Mouse (Mus musculus): ENCODE data around the gene Art2b. TPM values are rescaled to one million over a fixed set of nuclear protein-coding genes. Genes with fewer than 3 reads are reported as not detected.
"Not testable (repeated sequence)": the region's sequence is repeated elsewhere in the genome, so short reads cannot be mapped to it uniquely, and the experiment has no call there.

The Art2b gene
- total RNA-seq, 2 experiments from 2014 or later: not detected

DNA sequence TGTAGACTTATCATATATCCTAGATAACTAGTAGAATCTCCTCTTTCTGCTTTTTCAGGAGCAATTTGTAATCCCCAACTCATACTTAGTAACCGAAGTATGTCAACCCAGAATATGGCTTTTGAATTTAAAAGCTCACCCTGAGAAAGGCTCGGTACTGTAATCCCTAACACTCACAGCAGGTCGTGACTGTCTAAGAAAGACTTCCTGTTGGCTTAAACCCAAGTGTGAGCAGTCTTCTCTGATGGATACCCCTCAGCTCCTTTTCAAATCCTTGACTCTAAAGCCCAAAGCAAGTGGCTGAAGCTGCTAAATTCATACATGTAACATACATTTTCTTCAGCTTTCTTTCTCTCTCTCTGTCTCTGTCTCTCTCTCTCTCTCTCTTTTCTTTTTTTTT is 11.0 kb downstream of the Art2b start:
- DNase-seq (ENCODE audit: low spot score in 2 of 2): no peak
- intact Hi-C loops (cut with DNase I): no loop called here

DNA sequence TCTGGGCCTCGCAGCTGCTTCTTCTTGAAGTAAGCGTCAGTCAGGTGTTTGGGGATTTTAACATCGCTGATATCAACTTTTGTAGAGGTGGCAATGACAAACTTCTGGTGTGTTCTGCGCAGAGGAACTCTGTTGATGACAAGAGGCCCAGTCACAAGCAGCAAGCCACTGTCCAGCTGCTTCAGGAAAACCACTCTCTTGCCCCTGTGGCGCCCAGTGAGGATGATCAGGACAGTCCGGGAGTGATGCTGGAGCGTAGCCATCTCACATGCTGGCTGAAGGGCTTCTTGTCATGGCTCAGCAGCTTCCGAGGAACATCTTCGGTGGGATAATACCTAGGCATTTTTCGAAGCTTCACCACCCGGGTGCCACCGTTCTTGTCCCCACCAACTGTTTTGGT is 11.8 kb downstream of the Art2b start:
- intact Hi-C loops (cut with DNase I); DNase-seq (ENCODE audit: low spot score in 2 of 2): not testable (repeated sequence)

DNA sequence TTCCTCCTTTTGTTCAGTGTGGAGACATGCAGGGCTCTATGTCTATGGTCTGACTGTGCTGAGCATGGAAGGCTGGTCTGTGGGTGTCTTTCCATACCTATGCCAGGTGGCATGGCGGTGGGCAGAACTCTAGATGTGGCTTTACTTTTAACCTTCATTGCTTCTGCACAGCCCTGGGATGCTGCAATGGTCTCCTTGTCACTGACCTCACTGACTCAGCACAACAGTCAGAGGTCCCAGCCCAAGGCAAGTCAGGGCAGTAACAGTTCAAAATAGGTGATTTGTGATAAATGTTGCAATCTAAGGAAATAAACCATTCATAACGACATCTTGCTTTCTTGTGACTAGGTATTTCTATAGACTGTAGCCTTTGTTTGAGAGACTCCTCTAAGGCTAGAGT is 21.3 kb downstream of the Art2b start:
- no peak for DNase-seq (ENCODE audit: low spot score in 2 of 2)
- intact Hi-C loops (cut with DNase I): no loop called here

DNA sequence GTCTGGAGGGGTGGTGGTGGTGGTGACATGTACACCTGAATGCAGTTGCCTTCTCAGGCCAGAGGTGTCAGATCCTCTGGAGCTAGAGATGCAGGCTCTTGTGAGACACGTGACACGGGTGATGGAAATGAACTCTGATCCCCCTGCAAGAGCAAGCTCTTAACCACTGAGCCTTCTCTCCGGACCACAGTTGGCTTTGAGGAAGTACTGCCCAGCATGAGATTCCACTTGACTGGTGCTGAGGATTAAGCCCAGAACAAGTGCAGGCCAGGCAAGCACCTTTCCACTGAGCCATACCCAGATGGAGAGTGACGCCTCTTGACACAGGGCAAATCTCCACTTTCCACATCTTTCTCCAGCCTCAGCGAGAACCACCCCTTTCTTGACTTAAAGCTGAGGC is 26.0 kb downstream of the Art2b start:
- DNase-seq (ENCODE audit: low spot score in 2 of 2); intact Hi-C loops (cut with DNase I): not testable (repeated sequence)

DNA sequence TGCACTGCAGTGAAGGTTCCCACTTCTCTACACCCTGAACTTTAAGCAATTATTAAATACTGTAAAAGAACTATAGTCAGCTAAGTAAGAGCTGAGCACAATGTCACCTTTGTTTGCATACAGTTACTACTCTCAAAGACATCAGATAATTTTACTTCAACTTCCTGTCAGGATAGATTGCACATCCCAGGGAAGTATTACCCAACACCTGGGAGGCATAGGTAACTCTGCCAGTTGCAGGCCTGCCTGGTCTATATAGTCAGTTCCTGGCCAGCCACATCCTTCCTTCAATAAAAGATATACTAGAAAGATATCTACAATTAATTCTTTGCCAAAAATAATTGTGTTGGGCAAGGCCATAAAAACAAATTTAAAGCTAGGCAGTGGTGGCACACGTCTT is 28.0 kb downstream of the Art2b start:
- no peak for DNase-seq (ENCODE audit: low spot score in 2 of 2)
- intact Hi-C loops (cut with DNase I): no loop called here

DNA sequence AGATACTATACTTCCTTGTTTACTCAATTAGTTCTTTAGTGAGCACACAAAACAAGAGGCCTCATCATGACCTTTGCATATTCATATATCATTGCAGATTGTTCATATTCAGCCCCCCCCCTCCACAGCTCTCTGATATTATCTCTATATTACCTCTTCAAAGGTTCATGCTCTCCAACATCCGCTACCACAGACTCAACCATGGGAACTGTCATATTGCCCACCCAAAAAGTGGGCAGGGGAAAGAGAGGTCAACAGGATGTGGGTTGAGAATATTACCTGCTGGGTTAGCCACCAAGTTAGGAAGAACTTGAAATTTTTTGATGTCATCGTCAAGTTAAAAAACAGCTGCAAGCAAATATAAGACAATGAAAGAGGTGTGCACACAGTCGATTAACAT is 29.9 kb downstream of the Art2b start:
- intact Hi-C loops (cut with DNase I); DNase-seq (ENCODE audit: low spot score in 2 of 2): not testable (repeated sequence)

DNA sequence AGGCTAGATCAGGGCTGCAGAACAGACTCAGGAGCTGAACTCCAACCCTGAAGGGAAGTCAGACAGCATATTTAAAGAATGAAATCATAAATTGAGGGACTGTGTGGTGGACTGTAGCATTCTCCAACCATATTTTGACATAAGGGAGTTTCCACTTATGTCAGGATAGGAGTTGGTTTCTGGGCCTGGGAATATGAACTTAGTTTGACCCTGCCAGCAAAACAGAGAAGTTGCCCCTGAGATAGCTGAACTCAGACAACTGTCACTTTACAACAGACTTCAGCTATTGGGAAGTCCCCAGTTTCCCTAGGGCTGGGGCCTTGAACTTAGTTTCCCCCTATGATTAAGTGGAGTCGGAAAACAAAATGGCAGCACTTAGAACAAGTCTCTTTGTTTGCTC is 33.9 kb downstream of the Art2b start:
- intact Hi-C loops (cut with DNase I): no loop called here
- DNase-seq (ENCODE audit: low spot score in 2 of 2): no peak

DNA sequence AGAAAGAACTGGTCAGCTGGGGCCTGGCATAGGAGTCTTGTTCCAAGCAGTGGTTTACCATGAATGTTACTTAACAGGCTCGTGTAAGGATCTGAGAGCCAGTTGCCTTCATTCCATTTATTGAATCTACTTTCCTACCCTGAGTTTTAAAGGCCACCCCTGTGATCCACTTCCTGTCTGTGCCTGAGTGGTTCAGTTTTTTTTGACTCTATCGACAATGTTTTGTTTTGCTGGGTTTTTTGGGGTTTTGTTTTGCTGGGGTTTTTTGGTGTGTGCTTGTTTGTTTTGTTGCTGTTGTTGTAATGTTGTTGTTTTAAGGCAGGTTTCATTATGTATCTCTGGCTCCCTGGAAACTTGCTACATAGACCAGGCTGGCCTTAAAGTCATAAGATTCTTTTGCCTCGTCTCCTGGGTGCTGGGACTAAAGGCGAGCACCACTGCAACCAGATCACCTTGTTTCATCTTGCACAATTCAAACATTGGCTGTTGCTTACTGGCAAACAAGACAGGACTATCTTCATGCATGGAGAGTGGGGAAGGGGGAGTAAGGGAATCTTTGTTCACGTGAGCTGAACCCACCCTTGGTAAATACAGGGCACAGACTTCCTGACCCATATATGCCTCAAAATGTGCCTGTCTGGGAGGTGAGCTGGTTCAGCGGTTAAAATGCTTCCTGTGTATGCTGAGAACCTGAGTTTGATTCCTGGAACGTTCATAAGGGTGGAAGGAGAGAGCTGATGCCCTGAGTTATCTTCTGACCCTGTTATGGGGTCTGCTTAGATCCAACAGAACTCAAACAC is 34.5 kb downstream of the Art2b start:
- no peak for DNase-seq (ENCODE audit: low spot score in 2 of 2)
- intact Hi-C loops (cut with DNase I): no loop called here

DNA sequence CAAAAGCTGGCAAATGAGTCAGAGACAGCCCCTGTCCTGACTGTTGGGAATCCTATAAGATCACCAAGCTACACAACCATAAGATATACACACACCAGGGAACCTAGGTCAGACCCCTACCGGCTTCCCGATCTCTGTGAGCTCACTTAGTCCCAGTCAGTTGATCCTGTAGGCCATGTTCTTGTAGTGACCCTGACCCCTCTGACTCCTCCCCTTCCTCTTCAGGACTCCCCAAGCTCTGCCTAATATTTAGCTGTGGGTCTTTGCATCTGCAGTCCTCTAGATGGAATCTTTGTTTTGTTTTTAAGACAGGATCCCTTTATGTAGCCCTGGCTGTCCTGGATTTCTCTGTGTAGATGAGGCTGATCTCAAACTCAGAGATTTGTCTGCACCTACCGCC is 36.1 kb downstream of the Art2b start:
- intact Hi-C loops (cut with DNase I): no loop called here
- no peak for DNase-seq (ENCODE audit: low spot score in 2 of 2)

DNA sequence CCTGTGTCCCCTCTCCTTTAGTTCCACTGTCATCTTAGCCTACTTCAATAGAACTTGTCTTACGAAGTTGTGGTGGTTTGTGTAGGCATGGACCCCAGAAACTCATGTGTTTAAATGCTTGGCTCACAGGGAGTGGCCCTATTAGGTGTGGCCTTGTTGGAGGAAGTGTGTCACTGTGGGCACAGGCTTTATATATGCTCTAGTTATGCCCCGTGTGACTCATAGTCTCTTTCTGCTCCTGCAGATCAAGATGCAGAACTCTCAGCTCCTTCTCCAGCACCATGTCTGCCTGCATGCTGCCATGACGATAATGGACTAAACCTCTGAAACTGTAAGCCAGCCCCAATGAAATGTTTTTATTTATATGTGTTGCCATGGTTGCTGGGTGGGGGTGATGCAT is 37.7 kb downstream of the Art2b start:
- intact Hi-C loops (cut with DNase I): no loop called here
- no peak for DNase-seq (ENCODE audit: low spot score in 2 of 2)

DNA sequence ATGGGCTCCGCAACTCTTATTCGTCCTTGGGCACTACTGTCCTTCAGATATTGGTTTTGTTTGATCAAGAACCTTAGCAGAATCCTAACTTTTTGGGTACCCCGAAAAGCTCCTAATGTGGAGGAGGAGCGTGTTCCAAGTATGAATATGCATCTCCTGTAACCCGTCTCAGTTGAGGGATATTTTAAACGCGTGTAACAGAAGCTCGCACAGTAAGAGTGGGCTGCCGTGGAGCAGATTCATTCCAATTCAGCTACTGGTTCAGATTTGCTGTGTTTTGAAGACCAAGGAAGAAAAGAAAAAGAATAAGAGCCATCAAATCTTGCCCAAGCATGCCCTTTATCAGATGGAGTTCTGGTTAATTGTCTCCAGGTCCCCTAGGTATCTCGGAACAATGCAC is 43.7 kb downstream of the Art2b start:
- intact Hi-C loops (cut with DNase I): loop anchor here (2.0 to 5.0 kb wide), 4 partner anchors 77 to 484 kb away; no protein-coding TSS in a partner anchor
- peak; percentile 67 to 80 for DNase-seq (ENCODE audit: low spot score in 2 of 2)

DNA sequence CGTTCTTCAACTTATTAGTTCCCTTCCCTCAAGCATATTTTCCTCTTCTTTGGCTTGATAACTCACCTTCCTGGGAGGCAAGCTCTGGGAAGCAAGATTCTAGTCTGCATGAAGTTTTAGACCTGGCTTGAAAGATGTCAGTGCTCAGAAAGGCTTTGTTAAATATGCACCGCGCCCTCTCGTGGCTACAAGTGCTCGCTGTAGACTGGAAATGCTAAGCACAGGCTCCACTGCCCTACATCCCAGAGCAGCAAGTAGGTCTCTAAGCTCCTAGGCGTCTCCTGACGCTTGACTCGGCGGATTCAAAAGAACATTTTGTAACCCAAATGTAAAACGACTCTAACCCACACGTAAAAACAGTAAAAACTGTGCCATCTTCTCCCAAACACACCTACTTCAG is 44.3 kb downstream of the Art2b start:
- intact Hi-C loops (cut with DNase I): loop anchor here (2.0 to 5.0 kb wide), 3 partner anchors 90 to 484 kb away; no protein-coding TSS in a partner anchor
- peak; percentile 88 to 94 for DNase-seq (ENCODE audit: low spot score in 2 of 2)

DNA sequence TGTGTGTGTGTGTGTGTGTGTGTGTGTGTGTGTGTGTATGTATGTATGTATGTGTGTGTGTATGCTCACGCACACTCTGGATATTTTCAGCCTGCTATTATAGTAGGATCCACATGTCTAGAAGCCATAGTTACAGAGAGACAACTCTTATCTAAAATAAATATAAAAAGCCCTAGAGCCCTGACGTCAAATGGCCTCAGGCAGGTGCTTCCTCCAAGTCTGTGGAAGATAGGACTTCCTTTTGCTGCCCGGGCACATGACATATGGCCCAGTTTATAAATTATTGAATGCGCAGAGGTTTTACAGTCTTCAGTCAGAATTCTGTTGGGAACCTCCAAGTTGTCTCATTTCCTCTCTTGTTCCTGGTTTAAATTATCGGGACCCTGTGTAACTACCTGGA is 44.7 kb downstream of the Art2b start:
- DNase-seq (ENCODE audit: low spot score in 2 of 2): peak in 1 of 2 experiments; percentile 31
- intact Hi-C loops (cut with DNase I): loop anchor here (2.0 to 5.0 kb wide), 3 partner anchors 90 to 483 kb away; no protein-coding TSS in a partner anchor

DNA sequence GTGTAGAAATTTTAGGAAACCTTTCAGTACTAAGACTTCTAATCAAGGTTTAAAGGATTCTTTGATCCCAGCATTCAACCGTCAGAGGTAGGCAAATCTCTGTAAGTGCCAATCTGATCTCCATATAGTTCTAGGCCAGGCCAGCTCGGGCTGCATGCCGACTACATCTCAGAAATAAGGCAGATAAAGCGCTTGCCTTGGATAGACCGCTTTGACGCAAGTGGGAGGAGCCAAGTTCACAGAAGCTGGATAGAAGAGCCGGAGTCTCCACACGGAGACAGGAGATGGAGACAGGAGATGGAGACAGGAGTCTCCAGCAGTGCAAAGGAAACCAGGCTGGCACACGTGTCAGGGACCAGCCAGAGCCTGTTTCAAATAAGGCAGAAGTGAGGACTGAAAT is 45.6 kb downstream of the Art2b start:
- intact Hi-C loops (cut with DNase I): loop anchor here (2.0 to 5.0 kb wide), 3 partner anchors 89 to 482 kb away; no protein-coding TSS in a partner anchor
- DNase-seq (ENCODE audit: low spot score in 2 of 2): no peak

DNA sequence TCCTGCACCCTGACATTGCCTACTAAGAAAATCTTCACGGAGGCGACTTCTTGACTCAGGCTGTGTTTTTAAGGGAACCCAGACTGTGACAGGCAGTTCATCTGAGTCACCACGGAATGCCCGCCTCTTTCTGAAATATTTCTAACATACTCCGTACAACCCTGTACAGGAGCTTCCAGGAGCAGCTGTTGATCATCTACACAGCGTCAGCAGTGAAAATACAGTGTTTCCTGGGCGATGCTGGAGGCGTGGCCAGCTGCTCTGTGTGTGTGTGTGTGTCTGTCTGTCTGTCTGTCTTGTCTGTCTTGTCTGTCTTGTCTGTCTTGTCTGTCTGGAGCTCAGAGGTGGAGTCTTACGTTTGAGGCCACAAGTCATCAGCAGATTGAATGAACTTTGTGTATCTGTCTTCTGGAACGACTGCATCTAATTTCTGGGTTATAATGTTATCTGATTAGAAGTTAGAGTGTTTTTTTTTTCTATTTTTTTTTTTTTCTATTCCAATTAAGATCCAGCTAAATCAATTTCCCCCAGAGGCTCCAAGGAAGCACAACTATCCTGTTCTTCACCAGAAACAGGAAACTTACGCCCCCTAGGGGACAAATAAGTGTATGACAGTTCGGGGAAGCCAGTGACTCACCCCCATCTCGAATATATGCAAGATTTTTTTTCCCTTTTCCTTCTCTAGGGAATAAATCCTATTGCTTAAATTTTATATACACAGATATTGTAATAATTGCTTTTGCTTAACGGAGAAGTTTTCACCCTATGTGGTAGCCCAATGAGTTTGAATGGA is 47.1 kb downstream of the Art2b start:
- intact Hi-C loops (cut with DNase I): no loop called here
- peak; percentile 79 to 89 for DNase-seq (ENCODE audit: low spot score in 2 of 2)

DNA sequence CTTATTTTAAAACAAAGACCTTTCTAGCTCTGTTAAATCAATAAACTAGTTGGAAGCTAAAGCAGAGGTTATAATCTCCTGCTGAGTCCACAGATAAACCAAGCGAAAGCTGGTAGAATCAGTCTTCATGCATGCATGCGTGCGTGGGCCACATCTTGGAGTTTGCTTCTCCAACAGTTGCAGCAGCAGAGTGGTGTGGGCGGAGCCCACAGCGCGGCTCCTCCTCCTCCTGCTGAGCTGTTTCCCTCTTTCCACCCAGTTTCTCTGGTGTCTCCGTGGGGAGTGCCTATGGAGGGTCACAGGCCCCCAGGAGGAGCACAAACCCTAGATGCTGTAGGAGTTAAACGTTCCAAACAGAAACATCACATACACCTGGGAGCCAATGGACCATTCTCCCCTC is 47.9 kb downstream of the Art2b start:
- intact Hi-C loops (cut with DNase I): no loop called here

DNA sequence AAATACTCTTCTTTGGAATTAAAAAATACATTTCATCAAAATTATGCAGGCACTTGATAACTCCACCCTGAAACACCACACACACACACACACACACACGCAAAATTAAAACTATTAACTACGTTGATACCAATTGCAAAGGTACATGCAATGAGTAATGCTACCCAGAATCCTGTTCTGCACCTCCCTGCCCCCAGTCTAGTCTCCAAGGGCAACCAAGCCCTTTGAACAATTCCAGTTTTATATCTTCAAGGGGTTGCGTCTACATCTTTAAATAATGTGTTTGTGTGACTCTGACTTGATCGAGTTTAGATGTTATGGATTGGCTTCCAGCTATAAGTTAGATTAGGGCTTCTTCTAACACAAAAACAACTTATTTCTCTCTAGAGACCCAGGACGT is 49.9 kb downstream of the Art2b start:
- intact Hi-C loops (cut with DNase I): no loop called here
- DNase-seq (ENCODE audit: low spot score in 2 of 2): no peak

More for the DNA sequence above, 47.9 kb downstream of the Art2b start:
- DNase-seq (ENCODE audit: low spot score in 2 of 2): no peak

DNA sequence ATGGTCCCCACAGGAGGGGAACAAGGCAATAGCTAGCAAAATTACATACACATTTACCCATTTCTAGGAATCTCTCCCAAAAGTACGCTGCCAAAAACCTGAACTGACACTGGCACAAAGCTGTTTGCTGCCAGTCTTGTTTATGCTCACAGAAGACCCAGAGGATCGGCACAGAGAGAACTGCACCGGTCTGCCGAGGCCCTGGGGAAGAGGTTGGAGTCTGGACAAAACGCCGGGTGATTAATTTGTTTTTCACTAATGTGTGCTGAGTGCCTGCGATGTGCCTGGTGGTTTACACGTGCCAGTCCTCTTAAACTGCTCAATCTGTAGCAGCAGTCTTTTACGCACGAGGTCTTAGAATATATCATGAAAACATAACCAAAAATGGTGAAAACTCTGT is 50.3 kb downstream of the Art2b start:
- intact Hi-C loops (cut with DNase I): no loop called here
- DNase-seq (ENCODE audit: low spot score in 2 of 2): no peak

DNA sequence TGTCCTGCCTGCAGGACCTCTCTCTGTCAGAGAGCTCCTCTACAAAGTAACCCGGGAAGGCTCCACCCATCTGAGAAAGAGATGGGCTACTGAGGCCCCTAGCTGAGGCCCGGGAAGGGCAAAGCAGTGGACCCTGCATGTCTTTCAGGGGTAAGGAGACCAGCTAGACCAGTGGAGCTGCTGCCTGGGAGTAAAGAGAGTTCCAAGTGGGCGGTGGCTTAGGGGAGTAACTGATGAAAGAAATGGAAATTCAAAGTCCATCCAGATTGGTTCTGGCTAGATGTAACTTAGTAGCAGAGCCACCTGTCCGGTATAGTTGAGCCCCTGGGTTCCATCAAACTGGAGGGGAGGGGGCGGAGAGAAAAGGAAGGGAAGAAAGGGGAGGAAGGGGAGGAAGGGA is 51.0 kb downstream of the Art2b start:
- intact Hi-C loops (cut with DNase I): no loop called here
- DNase-seq (ENCODE audit: low spot score in 2 of 2): no peak
